Mouse (Mus musculus) cortical plate, adult 2 months (tissue): Measurements from ENCODE around the gene Paqr6.

Experiments
- CTCF ChIP-seq: fragments of 200-500 bp; IDR thresholded peaks from 2 replicates; pipeline ENCODE4 v1.5.1; 2011; ENCODE audit warnings: mild to moderate bottlenecking, control low read depth, low read length; ENCODE audit not compliant: insufficient read depth; ENCODE audit errors: extremely low read depth
- POLR2A ChIP-seq: fragments of 200-500 bp; IDR thresholded peaks from 2 replicates; pipeline ENCODE4 v1.6.1; 2011; ENCODE audit warnings: mild to moderate bottlenecking, low read length, control low read depth; ENCODE audit not compliant: insufficient read depth; ENCODE audit errors: extremely low read depth

GRCm38 (mm10) chr3:88337367-88338020, 26.9 kb upstream of the Paqr6 start:
- TF ChIP-seq CTCF (no peak), POLR2A (no peak)
